Mouse (Mus musculus) splenic B cell, adult 2 months (primary cell): ENCODE measurements around the gene Tlr4.

Experiments
- DNase-seq: peaks from one replicate; pipeline ENCODE4 v3.0.0-alpha.2; 2011; ENCODE audit warnings: low read depth, low spot score
- H3K27me3 ChIP-seq: 2 replicates; pipeline ENCODE4 v1.6.1; 2012; ENCODE audit warnings: mild to moderate bottlenecking, low read length, moderate library complexity, mixed read lengths; ENCODE audit not compliant: control insufficient read depth, poor library complexity, insufficient read depth, severe bottlenecking
- H3K36me3 ChIP-seq: 2 replicates; pipeline ENCODE4 v1.6.1; 2012; ENCODE audit warnings: mild to moderate bottlenecking, low read length, moderate library complexity, mixed read lengths; ENCODE audit not compliant: control insufficient read depth, poor library complexity, insufficient read depth, severe bottlenecking

The Tlr4 gene

GRCm38 (mm10) chr4:66872026-66872425 lies 44.6 kb downstream of the Tlr4 start:
- Histone ChIP-seq H3K27me3 (no peaks in the 10 kb centered on the region), H3K36me3 (no peaks in the 10 kb centered on the region)
- DNase-seq, result no peak

DNA sequence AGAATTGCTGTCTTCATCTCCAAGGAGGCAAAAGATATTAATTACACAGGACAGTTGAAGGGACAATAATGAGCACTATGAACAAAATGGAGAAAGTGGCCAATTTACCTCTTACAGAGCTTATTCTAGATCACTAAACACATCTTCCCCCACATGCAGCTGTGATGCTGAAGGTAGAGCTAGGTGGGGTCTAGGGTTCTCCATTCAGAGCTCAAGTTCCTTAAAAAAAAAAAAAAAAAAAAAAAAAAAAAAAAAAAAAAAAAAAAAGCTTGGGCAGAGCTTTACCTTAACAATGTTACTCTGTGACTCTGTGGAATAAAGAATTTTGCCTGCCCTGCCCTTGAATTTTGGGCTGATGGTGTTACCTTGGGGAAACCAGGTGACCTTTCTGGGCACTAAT lies 46.0 kb downstream of the Tlr4 start:
- no peaks in the 10 kb centered on the region for H3K27me3 ChIP-seq
- no peak for DNase-seq
- H3K36me3 ChIP-seq, result no peaks in the 10 kb centered on the region

GRCm38 (mm10) chr4:66875751-66876150 lies 48.4 kb downstream of the Tlr4 start:
- DNase-seq, result no peak
- Histone ChIP-seq H3K27me3 (no peaks in the 10 kb centered on the region), H3K36me3 (no peaks in the 10 kb centered on the region)

DNA sequence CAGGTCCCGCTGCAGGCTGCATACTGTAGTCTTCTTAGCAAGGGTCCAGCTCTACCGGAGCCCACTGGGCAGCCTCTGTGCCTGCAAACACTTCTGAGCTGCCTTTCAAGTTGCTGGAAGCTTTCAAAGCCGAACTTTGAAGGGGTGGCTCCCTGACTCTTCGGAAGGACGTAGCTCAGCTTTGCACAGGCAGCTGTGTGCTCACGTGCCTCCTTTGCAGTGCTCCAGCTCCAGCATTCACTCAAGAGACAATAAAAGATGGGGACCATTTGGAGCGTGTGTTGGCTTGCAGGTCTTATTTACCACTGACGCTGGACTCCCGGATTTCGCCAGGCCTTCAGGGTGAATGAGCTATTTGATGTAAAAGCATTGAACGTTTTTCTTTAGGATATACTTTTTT lies 50.2 kb downstream of the Tlr4 start:
- H3K27me3 ChIP-seq, result no peaks in the 10 kb centered on the region
- no peaks in the 10 kb centered on the region for H3K36me3 ChIP-seq
- DNase-seq, result no peak

DNA sequence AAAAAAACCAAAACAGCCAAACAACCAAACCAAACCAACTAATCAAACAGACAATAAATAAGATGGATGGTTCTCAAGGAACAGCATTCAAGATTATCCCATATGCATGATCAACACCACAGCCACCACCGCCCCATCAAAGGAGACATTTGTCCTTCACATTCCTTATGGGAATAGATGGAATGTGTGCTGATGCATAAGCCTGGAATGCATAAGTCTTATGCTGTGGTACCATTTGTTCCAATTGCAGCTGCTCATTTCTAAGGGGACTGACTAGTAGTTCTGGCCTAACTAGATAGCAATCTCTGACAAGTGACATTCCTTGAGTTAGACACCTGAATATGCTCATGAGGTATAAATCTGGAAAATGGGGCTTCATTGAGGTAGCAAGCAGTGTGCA lies 54.1 kb downstream of the Tlr4 start:
- DNase-seq, result no peak
- H3K36me3 ChIP-seq, result no peaks in the 10 kb centered on the region

DNA sequence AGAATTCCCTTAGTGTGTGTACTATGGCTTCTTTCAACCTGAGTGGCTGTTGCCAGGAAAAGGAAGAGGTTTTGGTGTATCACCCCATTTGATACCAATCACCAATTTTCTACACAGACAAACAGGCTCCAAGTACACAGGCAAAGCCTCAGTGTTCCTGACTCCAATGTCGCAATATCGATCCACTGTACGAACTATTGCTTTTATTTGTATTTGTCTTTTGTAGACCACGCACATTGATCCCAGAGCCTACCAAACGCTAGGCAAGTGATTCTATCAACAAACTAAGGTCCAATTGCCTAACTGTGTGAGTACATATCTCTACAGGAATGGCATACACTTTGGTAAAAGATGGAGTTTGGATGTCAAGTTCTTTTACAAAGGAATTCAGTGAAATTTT lies 55.9 kb downstream of the Tlr4 start:
- DNase-seq, result no peak
- Histone ChIP-seq H3K27me3 (no peaks in the 10 kb centered on the region), H3K36me3 (no peaks in the 10 kb centered on the region)

More for the DNA sequence above, 54.1 kb downstream of the Tlr4 start:
- no peaks in the 10 kb centered on the region for H3K27me3 ChIP-seq

DNA sequence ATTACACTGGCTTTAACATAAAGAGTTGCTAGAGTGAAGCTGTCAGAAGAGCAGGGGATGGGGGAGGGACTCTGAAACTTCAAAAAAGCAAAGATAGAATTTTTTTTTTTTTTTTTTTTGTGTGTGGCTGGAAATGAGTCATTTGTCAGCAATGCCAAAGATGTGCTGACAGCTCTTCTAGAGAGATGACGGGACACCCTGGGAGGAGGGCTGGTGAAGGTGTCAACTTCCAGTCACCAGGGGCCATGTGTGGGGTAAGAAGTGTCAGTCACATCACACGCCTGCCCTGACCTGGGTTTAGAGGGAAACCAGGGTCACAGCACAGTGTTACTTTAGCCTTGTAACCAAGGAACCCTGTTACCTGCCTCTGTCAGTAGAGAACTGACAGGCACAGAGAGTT lies 67.2 kb downstream of the Tlr4 start:
- H3K36me3 ChIP-seq, result no peaks in the 10 kb centered on the region
- no peak for DNase-seq
- no peaks in the 10 kb centered on the region for H3K27me3 ChIP-seq

GRCm38 (mm10) chr4:66894981-66895380 lies 67.6 kb downstream of the Tlr4 start:
- Histone ChIP-seq H3K36me3 (no peaks in the 10 kb centered on the region), H3K27me3 (no peaks in the 10 kb centered on the region)
- no peak for DNase-seq

GRCm38 (mm10) chr4:66900126-66900525 lies 72.7 kb downstream of the Tlr4 start:
- no peak for DNase-seq
- no peaks in the 10 kb centered on the region for H3K36me3 ChIP-seq
- no peaks in the 10 kb centered on the region for H3K27me3 ChIP-seq

DNA sequence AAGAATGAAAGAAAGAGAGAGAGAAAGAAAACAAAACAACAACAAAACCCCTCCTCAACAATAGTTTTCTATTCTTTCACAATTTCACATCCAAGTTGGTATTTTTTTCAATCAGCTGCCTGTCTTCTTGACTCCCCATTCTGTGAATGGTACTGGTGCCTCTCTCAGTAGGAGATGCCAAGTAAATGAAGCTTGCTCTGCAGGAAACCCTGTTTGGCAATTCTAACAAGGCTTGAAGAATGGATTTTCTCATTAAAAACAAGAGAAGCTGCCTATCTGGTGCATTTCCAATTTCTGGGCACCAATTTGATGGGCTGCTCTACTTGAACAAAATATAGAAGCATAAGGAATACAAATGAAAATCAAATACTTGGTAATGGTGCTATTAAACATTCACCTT lies 74.1 kb downstream of the Tlr4 start:
- H3K36me3 ChIP-seq, result no peaks in the 10 kb centered on the region
- H3K27me3 ChIP-seq, result no peaks in the 10 kb centered on the region
- no peak for DNase-seq

- no peaks in the 10 kb centered on the region for H3K36me3 ChIP-seq
- DNase-seq, result no peak
- H3K27me3 ChIP-seq, result no peaks in the 10 kb centered on the region
Observed at GRCm38 (mm10) chr4:66908376-66908775, 81.0 kb downstream of the Tlr4 start.

DNA sequence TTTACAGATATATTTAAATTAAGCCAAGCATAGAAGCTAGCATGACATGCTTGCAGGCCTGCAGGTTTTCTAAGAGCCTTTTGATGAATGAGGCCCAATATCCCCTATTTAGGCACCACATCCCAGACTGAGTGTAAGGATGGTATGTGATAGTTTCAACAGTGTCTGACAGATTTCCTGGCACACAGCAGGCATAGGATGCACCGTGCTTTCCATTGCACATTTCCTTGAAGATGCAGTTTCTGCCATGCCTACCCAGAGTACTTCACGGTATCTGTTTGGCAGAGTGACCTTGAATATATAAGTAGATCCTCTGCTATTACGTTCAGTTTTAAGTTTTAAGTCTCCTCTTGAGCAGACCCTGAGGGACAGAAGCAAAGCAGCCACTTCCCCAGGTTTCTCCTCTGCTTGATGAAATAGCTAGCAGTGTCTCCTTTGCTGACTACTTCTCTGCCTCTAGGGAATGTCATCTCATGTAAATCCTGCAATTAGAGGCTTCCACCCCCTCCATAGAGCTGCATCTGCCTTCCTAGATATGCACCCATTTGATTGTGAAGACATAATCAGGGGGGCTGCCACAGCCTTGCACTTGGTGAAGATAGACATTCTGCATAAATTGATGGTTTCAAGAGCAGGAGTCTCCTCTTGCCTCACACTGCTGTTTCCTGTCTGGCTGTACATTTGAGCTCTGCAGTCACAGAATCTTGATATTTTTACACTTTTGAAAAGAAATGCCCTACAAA lies 92.4 kb downstream of the Tlr4 start:
- no peaks in the 10 kb centered on the region for H3K36me3 ChIP-seq
- H3K27me3 ChIP-seq, result no peaks in the 10 kb centered on the region
- no peak for DNase-seq

DNA sequence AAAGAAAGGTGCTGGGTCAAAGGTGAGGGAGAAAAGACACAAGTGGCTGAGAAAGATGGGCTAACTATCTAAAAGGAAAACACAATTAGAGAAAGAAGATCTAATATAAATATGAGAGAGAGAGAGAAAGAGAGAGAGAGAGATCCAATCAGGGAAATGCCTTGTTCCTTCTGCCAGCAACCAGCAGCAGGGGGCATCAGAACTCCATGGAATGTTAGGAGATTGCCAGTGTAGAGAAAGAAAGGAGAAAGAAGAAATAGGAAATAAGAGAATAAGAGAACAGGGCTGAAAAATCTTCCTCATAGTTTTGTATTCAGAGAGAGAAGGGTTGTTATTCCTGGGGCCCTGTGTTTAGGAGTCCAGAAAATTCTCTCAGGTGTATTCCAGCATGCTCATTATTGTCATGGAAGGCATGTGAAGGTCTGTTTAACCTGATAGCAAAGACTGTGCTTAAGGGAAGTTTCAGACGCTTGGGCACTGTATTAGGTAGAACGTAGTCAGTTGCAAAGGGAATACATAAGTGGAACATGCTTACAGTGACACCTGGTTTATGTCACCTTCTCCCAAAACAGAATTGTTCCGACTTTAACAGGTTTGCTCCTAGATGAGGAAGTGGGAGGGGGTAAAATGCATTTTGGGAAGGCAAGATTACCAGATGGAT lies 96.4 kb downstream of the Tlr4 start:
- DNase-seq, result no peak
- H3K27me3 ChIP-seq, result no peaks in the 10 kb centered on the region
- no peaks in the 10 kb centered on the region for H3K36me3 ChIP-seq

- Histone ChIP-seq H3K27me3 (no peaks in the 10 kb centered on the region), H3K36me3 (no peaks in the 10 kb centered on the region)
- DNase-seq, result no peak
Observed at GRCm38 (mm10) chr4:66926066-66926465, 98.7 kb downstream of the Tlr4 start.

DNA sequence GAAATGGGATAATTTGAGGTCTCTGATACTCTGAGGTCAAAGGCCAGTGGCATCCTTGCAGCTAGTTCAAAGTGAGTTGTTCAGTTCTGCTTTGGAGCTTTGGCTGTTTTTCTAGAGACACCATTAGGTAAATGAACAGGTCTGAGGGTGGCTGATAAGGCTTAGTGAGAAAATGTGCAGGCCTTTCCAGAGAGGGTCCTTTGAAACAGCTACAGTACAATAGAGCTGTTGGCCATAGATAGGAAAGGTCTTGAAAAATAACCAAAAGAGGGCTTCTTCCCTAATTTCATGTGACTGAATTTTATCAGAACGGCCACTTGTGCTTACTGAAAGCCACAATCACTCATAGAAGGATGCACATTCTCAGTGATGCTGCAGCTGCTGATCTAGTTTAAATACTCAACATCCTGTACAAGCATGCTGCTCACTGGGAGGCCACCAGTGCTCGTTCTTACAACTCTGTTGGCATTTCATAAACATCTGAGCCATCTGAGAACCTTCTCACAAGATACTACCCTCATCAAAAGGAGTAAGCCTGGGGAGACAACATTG lies 100.2 kb downstream of the Tlr4 start:
- H3K36me3 ChIP-seq, result no peaks in the 10 kb centered on the region
- H3K27me3 ChIP-seq, result no peaks in the 10 kb centered on the region
- no peak for DNase-seq
